Mouse (Mus musculus): ENCODE data around the gene Tpm4.

The Tpm4 gene

DNA sequence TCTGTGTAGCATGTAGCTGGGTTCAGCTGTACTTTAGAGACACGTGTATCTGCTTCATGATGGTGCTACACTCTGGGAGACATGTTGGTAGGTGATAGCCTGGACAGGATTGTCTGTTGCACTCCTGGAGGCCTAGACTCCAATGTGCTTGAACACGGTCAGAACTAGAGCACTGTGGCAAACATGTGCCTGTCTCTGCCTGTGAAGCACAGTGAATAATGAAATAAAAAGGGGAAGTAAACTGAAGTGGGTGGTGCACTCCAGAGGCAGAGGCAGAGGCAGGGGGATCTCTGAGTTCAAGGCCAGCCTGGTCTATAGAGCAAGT, 55.4 kb downstream of the Tpm4 start:
- no peak for DNase-seq (ENCODE audit: low spot score)

DNA sequence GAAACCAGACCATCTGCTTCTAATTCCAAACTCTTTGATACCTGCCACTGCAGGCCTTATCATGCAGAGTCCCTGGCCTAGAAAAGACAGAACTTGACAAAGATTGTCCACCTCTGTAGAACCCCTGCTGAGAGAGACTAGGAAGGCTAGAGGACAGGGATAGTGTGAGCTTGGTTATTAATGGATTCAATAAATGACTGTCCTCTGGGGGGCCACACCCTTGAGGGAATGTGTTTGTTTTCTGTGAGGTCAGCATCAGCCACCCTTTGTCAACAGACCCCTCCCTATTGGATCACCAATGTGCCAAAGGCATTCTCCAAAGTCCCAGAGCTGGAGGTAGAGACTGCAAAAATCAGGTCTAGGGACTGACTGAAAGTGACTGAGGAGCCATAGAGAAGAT, 57.3 kb downstream of the Tpm4 start:
- DNase-seq (ENCODE audit: low spot score): no peak

DNA sequence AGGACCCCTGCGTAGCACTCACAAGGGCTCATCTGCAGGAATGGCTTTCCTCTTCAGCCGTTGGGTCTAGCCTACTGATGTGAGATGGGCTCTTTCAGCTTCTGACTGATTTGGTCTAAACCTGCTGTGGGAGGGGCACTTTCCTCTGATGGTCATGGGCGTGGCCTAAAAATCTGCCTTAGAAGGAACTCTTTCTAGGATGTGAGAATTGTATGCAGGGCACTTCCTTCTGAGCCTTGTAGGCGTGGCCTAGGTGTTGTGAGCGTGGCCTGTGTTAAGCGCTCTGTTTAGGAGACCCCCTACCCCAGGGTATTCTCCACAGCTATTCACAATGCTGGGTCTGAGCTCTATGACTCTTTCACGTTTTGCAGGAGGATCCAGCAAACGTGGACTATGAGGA, 63.2 kb downstream of the Tpm4 start:
- no peak for DNase-seq (ENCODE audit: low spot score)

Measured in testis, postnatal 14 days (tissue).